Mouse (Mus musculus) embryo, embryonic 11.5 days (tissue): ENCODE data around the gene Acap1.
A peak's percentile ranks its signal among the peaks of the same experiment; 100 is the strongest.
"Not testable (repeated sequence)": the region's sequence is repeated elsewhere in the genome, so short reads cannot be mapped to it uniquely, and the experiment has no call there.

Experiments used
- DNase-seq: peaks from one replicate; pipeline ENCODE4 v3.0.0-alpha.2; 2012; ENCODE audit warnings: low read depth, low spot score

Acap1 gene

GRCm38 (mm10) chr11:69921114-69922011 lies 26.0 kb upstream of the Acap1 start, which contains the start of gene Eif5a:
Gene Eif5a, minus strand, starts transcription at chr11:69921958.
- DNase-seq = peak; percentile 100

- DNase-seq = no peak
Observed at GRCm38 (mm10) chr11:69920266-69921031, 25.1 kb upstream of the Acap1 start.

GRCm38 (mm10) chr11:69919661-69920265 lies 24.4 kb upstream of the Acap1 start:
- DNase-seq = no peak

- DNase-seq = no peak
Observed at GRCm38 (mm10) chr11:69919053-69919452, 23.7 kb upstream of the Acap1 start.

- DNase-seq = no peak
Observed at GRCm38 (mm10) chr11:69918118-69918517, 22.8 kb upstream of the Acap1 start.

GRCm38 (mm10) chr11:69917379-69917948 lies 22.1 kb upstream of the Acap1 start:
- no peak for DNase-seq

- not testable (repeated sequence) for DNase-seq
Observed at GRCm38 (mm10) chr11:69916652-69917378, 21.5 kb upstream of the Acap1 start.

- DNase-seq = no peak
Observed at GRCm38 (mm10) chr11:69915667-69916627, 20.6 kb upstream of the Acap1 start.

- no peak for DNase-seq
Observed at GRCm38 (mm10) chr11:69914917-69915430, 19.6 kb upstream of the Acap1 start.

GRCm38 (mm10) chr11:69914372-69914764 lies 19.0 kb upstream of the Acap1 start:
- DNase-seq = no peak

- DNase-seq = peak; percentile 89
Observed at GRCm38 (mm10) chr11:69913554-69914371, 18.4 kb upstream of the Acap1 start, which contains the start of gene Gps2. Gene Gps2, plus strand, starts transcription at chr11:69913888.

- DNase-seq = no peak
Observed at GRCm38 (mm10) chr11:69912716-69913530, 17.6 kb upstream of the Acap1 start.

GRCm38 (mm10) chr11:69911701-69912100 lies 16.4 kb upstream of the Acap1 start:
- DNase-seq = no peak

GRCm38 (mm10) chr11:69910781-69911560 lies 15.6 kb upstream of the Acap1 start:
- no peak for DNase-seq

- no peak for DNase-seq
Observed at GRCm38 (mm10) chr11:69910177-69910576, 14.8 kb upstream of the Acap1 start.

GRCm38 (mm10) chr11:69909174-69909573 lies 13.8 kb upstream of the Acap1 start:
- no peak for DNase-seq

- no peak for DNase-seq
Observed at GRCm38 (mm10) chr11:69908645-69909044, 13.3 kb upstream of the Acap1 start.
